Mouse (Mus musculus) CH12.LX (cell line): ENCODE measurements around the gene Cox7a2. TPM values are rescaled to one million over a fixed set of nuclear protein-coding genes. Genes with fewer than 3 reads are reported as not detected.

Experiments
- DNase-seq: peaks from one replicate; pipeline ENCODE4 v3.0.0-alpha.2; 2013; ENCODE audit errors: extremely low read depth
- H3K27ac ChIP-seq: 2 replicates; pipeline ENCODE4 v1.5.1; 2012; ENCODE audit warnings: low read depth, mild to moderate bottlenecking, control low read depth, moderate library complexity; ENCODE audit not compliant: insufficient read depth
- H3K27me3 ChIP-seq: replicated peaks from 2 replicates; pipeline ENCODE3; 2012; ENCODE audit warnings: inconsistent platforms
- H3K36me3 ChIP-seq, 2 experiments: replicated peaks in 1 of 2; 2 replicates each; pipeline versions ENCODE3 to v1.6.1; 2012; ENCODE audit warnings: inconsistent platforms in 1 of 2, low read length in 1 of 2, mild to moderate bottlenecking in 1 of 2, mixed read lengths in 1 of 2, moderate library complexity in 1 of 2; ENCODE audit not compliant: control insufficient read depth in 1 of 2, insufficient read depth in 1 of 2
- H3K4me1 ChIP-seq, 2 experiments: 2 replicates each; pipeline ENCODE4 v1.6.1; 2012; ENCODE audit warnings: inconsistent platforms in 1 of 2, moderate library complexity in 1 of 2; ENCODE audit not compliant: insufficient read depth in 2 of 2, control insufficient read depth in 1 of 2
- H3K4me2 ChIP-seq: 2 replicates; pipeline ENCODE4 v1.6.1; 2012; ENCODE audit warnings: low read depth, mild to moderate bottlenecking, control low read depth; ENCODE audit not compliant: poor library complexity, insufficient read depth, severe bottlenecking
- H3K4me3 ChIP-seq, 3 experiments: fragments of 150-350 bp in 1 of 3; sonication (generic) in 1 of 3; replicated peaks in 1 of 3; 2 replicates each; pipeline versions ENCODE3 to v1.5.1; 2011 to 2012; ENCODE audit warnings: low read depth in 2 of 3, low read length in 2 of 3, mild to moderate bottlenecking in 2 of 3, moderate library complexity in 2 of 3, control low read depth in 1 of 3, improper control_type of control experiment in 1 of 3, inconsistent platforms in 1 of 3, mixed read lengths in 1 of 3; ENCODE audit not compliant: poor library complexity in 1 of 3
- H3K79me2 ChIP-seq: replicated peaks from 2 replicates; pipeline ENCODE4 v1.6.1; 2012; ENCODE audit warnings: mild to moderate bottlenecking, moderate library complexity; ENCODE audit not compliant: control insufficient read depth, poor library complexity, insufficient read depth, severe bottlenecking; ENCODE audit errors: extremely low read depth
- H3K9ac ChIP-seq: 2 replicates; pipeline ENCODE4 v1.6.1; 2012; ENCODE audit warnings: low read depth, mild to moderate bottlenecking, control low read depth, moderate library complexity; ENCODE audit not compliant: insufficient read depth
- H3K9me3 ChIP-seq: replicated peaks from 2 replicates; pipeline ENCODE3; 2012; ENCODE audit warnings: low read length, inconsistent platforms, mixed read lengths
- BHLHE40 ChIP-seq: IDR thresholded peaks from 2 replicates; pipeline ENCODE4 v1.6.1; 2011; ENCODE audit warnings: mild to moderate bottlenecking, low read depth, low read length, improper control_type of control experiment
- CHD2 ChIP-seq: IDR thresholded peaks from 2 replicates; pipeline ENCODE4 v1.6.1; 2011; ENCODE audit warnings: low read length, improper control_type of control experiment
- CTCF ChIP-seq, 2 experiments: IDR thresholded peaks in 1 of 2; conservative IDR thresholded peaks in 1 of 2; 2 replicates each; pipeline ENCODE4 v1.5.1; 2011 to 2012; ENCODE audit warnings: low read depth in 2 of 2, low read length in 2 of 2, improper control_type of control experiment in 1 of 2, inconsistent platforms in 1 of 2, mild to moderate bottlenecking in 1 of 2, moderate library complexity in 1 of 2
- ELF1 ChIP-seq: IDR thresholded peaks from 2 replicates; pipeline ENCODE4 v1.6.1; 2014; ENCODE audit warnings: low read depth, mild to moderate bottlenecking, inconsistent platforms, low read length, improper control_type of control experiment
- ETS1 ChIP-seq: conservative IDR thresholded peaks from 2 replicates; pipeline ENCODE4 v1.6.1; 2012; ENCODE audit warnings: low read depth, mild to moderate bottlenecking, inconsistent platforms, low read length, improper control_type of control experiment, moderate library complexity
- GABPA ChIP-seq: IDR thresholded peaks from 2 replicates; pipeline ENCODE4 v1.6.1; 2012; ENCODE audit warnings: low read depth, low read length, improper control_type of control experiment, inconsistent platforms; ENCODE audit not compliant: insufficient replicate concordance
- HCFC1 ChIP-seq: IDR thresholded peaks from 2 replicates; pipeline ENCODE4 v1.6.1; 2012; ENCODE audit warnings: low read depth, mild to moderate bottlenecking, inconsistent platforms, low read length, improper control_type of control experiment
- MAX ChIP-seq: IDR thresholded peaks from 2 replicates; pipeline ENCODE4 v1.6.1; 2011; ENCODE audit warnings: low read length, improper control_type of control experiment
- MEF2A ChIP-seq: IDR thresholded peaks from 2 replicates; pipeline ENCODE4 v1.6.1; 2014; ENCODE audit warnings: low read depth, mild to moderate bottlenecking, inconsistent platforms, low read length, improper control_type of control experiment, borderline replicate concordance
- MYC ChIP-seq: IDR thresholded peaks from 2 replicates; pipeline ENCODE4 v1.6.1; 2011; ENCODE audit warnings: low read depth, mild to moderate bottlenecking, improper control_type of control experiment, low read length
- NELFE ChIP-seq: IDR thresholded peaks from 2 replicates; pipeline ENCODE4 v1.6.1; 2011; ENCODE audit warnings: low read depth, low read length, improper control_type of control experiment
- NRF1 ChIP-seq: IDR thresholded peaks from 2 replicates; pipeline ENCODE4 v1.6.1; 2014; ENCODE audit warnings: low read depth, mild to moderate bottlenecking, inconsistent platforms, low read length, improper control_type of control experiment, moderate library complexity
- PAX5 ChIP-seq: IDR thresholded peaks from 2 replicates; pipeline ENCODE4 v1.6.1; 2012; ENCODE audit warnings: low read length, inconsistent platforms, mixed read lengths
- POLR2AphosphoS2 ChIP-seq: IDR thresholded peaks from 2 replicates; pipeline ENCODE4 v1.6.1; 2011; ENCODE audit warnings: low read depth, low read length, improper control_type of control experiment
- RCOR1 ChIP-seq: conservative IDR thresholded peaks from 2 replicates; pipeline ENCODE4 v1.6.1; 2012; ENCODE audit warnings: low read depth, mild to moderate bottlenecking, inconsistent platforms, low read length, improper control_type of control experiment
- SMC3 ChIP-seq: IDR thresholded peaks from 2 replicates; pipeline ENCODE4 v1.6.1; 2011; ENCODE audit warnings: low read depth, low read length, improper control_type of control experiment
- UBTF ChIP-seq: IDR thresholded peaks from 2 replicates; pipeline ENCODE4 v1.6.1; 2012; ENCODE audit warnings: low read depth, mild to moderate bottlenecking, inconsistent platforms, low read length, improper control_type of control experiment, moderate library complexity
- USF1 ChIP-seq: IDR thresholded peaks from 2 replicates; pipeline ENCODE4 v1.6.1; 2014; ENCODE audit warnings: low read depth, mild to moderate bottlenecking, inconsistent platforms, low read length, improper control_type of control experiment
- ZC3H11A ChIP-seq: IDR thresholded peaks from 2 replicates; pipeline ENCODE4 v1.6.1; 2012; ENCODE audit warnings: low read depth, mild to moderate bottlenecking, inconsistent platforms, low read length, improper control_type of control experiment
- ZKSCAN1 ChIP-seq: IDR thresholded peaks from 2 replicates; pipeline ENCODE4 v1.6.1; 2012; ENCODE audit warnings: low read depth, inconsistent platforms, low read length, improper control_type of control experiment, borderline replicate concordance
- ZMIZ1 ChIP-seq: IDR thresholded peaks from 2 replicates; pipeline ENCODE4 v1.6.1; 2012; ENCODE audit warnings: low read depth, mild to moderate bottlenecking, inconsistent platforms, low read length, improper control_type of control experiment
- dilution Hi-C: fragments of 300-500 bp; cut with MboI; formaldehyde crosslinking; loops from 2 replicates; pipeline ENCODE4 v1.14.3; 2020; ENCODE audit warnings: low sequenced_read_pairs; ENCODE audit not compliant: extremely low pct_unique_long_range_greater_than_20kb, extremely low pct_ligation_motif_present
- in situ Hi-C: fragments of 300-500 bp; cut with MboI; formaldehyde crosslinking; loops from 3 replicates; pipeline ENCODE4 v1.14.3; 2019; ENCODE audit warnings: low sequenced_read_pairs, low pct_ligation_motif_present, low pct_unique_long_range_greater_than_20kb, mixed read lengths
- polyA plus RNA-seq: library from polyadenylated mRNA; unstranded; fragments of >175 nt; gene quantifications from 2 replicates; pipeline ENCODE4 v1.2.1, GENCODE M21; 2012; ENCODE audit warnings: low read depth; ENCODE audit not compliant: insufficient read length
- total RNA-seq, 2 experiments: library from RNA; depleted of rRNA; stranded (reverse); fragments of 300-350 nt in 1 of 2; fragments of >200 nt in 1 of 2; gene quantifications; 2 replicates each; pipeline ENCODE4 v1.2.3; 2012 to 2014

Gene Cox7a2
- total and polyA plus RNA-seq, 3 experiments: 307 to 597 (median 393) TPM

GRCm38 (mm10) chr9:79766991-79767545 lies 7.4 kb upstream of the Cox7a2 start:
- no peak for TF ChIP-seq CHD2
- TF ChIP-seq CTCF (conservative IDR thresholded peaks at IDR 0.05 in 1 of 2, IDR thresholded peaks at IDR 0.05 in 1 of 2; ENCODE audit: low read depth in 2 of 2, low read length in 2 of 2): no peak
- no peak for TF ChIP-seq MYC
- TF ChIP-seq POLR2AphosphoS2: no peak
- TF ChIP-seq HCFC1: no peak
- no peak for TF ChIP-seq MEF2A
- no peak for TF ChIP-seq BHLHE40
- TF ChIP-seq GABPA: no peak
- no peak for TF ChIP-seq ZMIZ1
- TF ChIP-seq ETS1: no peak
- TF ChIP-seq USF1: no peak
- no peak for TF ChIP-seq ZKSCAN1
- TF ChIP-seq NELFE: no peak
- TF ChIP-seq UBTF: no peak
- TF ChIP-seq ELF1: no peak
- no peak for TF ChIP-seq MAX
- TF ChIP-seq RCOR1: no peak
- TF ChIP-seq PAX5: no peak
- no peak for TF ChIP-seq ZC3H11A
- H3K9me3 ChIP-seq: no peaks in the 10 kb centered on the region
- H3K36me3 ChIP-seq: peaks cover 2 to 17% of the 10 kb centered on the region in 2 experiments
- in situ Hi-C loops (no loop called here), dilution Hi-C loops (no loop called here)
- no peak overlapping the region for H3K27ac ChIP-seq
- no peaks in the 10 kb centered on the region for H3K79me2 ChIP-seq
- no peak for DNase-seq
- H3K4me1 ChIP-seq: no peaks in the 10 kb centered on the region
- H3K9ac ChIP-seq: no peak overlapping the region
- no peaks in the 10 kb centered on the region for H3K27me3 ChIP-seq
- no peak overlapping the region for H3K4me3 ChIP-seq
- H3K4me2 ChIP-seq: no peak overlapping the region

- Histone ChIP-seq H3K9ac (no peak overlapping the region), H3K36me3 (peaks cover 2 to 4% of the 10 kb centered on the region in 2 experiments), H3K79me2 (no peaks in the 10 kb centered on the region), H3K4me3 (no peak overlapping the region), H3K9me3 (no peaks in the 10 kb centered on the region), H3K27ac (no peak overlapping the region), H3K4me1 (peaks cover 0 to 3% of the 10 kb centered on the region in 2 experiments; a peak in 1 of 4 replicates), H3K4me2 (no peak overlapping the region), H3K27me3 (no peaks in the 10 kb centered on the region)
- in situ Hi-C loops: no loop called here
- DNase-seq: no peak
- TF ChIP-seq RCOR1: no peak
- TF ChIP-seq ETS1: no peak
- no peak for TF ChIP-seq NRF1
- no peak for TF ChIP-seq MYC
- TF ChIP-seq SMC3: no peak
- TF ChIP-seq ZMIZ1: no peak
- dilution Hi-C loops: no loop called here
These were observed 5.7 kb upstream of the Cox7a2 start for GRCm38 (mm10) chr9:79765329-79765728.
